Mouse (Mus musculus) midbrain, embryonic 14.5 days (tissue): ENCODE data around the gene Nlrp10. TPM values are rescaled to one million over a fixed set of nuclear protein-coding genes. Genes with fewer than 3 reads are reported as not detected.
A peak's percentile ranks its signal among the peaks of the same experiment; 100 is the strongest.

Source experiments
- ATAC-seq: fragments of 200-750 bp; cut with Nextera tagmentation; 2 replicates; pipeline ENCODE4 v1.8.0; 2017; ENCODE audit warnings: moderate number of reproducible peaks, moderate library complexity; ENCODE audit not compliant: low FRiP score, low TSS enrichment
- DNase-seq: peaks from one replicate; pipeline ENCODE4 v3.0.0-alpha.2; 2015
- H3K27ac ChIP-seq: fragments of 300-500 bp; sonication (generic); replicated peaks from 2 replicates; pipeline ENCODE4 v1.5.1; 2014; ENCODE audit warnings: mild to moderate bottlenecking, low read depth, low read length, moderate library complexity
- H3K27me3 ChIP-seq: fragments of 300-500 bp; sonication (generic); 2 replicates; pipeline ENCODE4 v1.6.1; 2014; ENCODE audit warnings: low read length, control low read depth, mixed read lengths; ENCODE audit not compliant: control insufficient read depth, insufficient read depth
- H3K36me3 ChIP-seq: fragments of 300-500 bp; sonication (generic); 2 replicates; pipeline ENCODE4 v1.6.1; 2014; ENCODE audit warnings: low read length, control low read depth; ENCODE audit not compliant: control insufficient read depth, insufficient read depth
- H3K4me1 ChIP-seq: fragments of 300-500 bp; sonication (generic); 2 replicates; pipeline ENCODE4 v1.6.1; 2014; ENCODE audit warnings: mild to moderate bottlenecking, antibody characterized with exemption, low read length, control low read depth; ENCODE audit not compliant: control insufficient read depth, insufficient read depth
- H3K4me2 ChIP-seq: fragments of 300-500 bp; sonication (generic); 2 replicates; pipeline ENCODE4 v1.6.1; 2014; ENCODE audit warnings: mild to moderate bottlenecking, low read length, moderate library complexity
- H3K4me3 ChIP-seq: fragments of 300-500 bp; sonication (generic); replicated peaks from 2 replicates; pipeline ENCODE4 v1.5.1; 2014; ENCODE audit warnings: low read depth, low read length
- H3K9ac ChIP-seq: fragments of 300-500 bp; sonication (generic); replicated peaks from 2 replicates; pipeline ENCODE4 v1.6.1; 2014; ENCODE audit warnings: mild to moderate bottlenecking, low read length, moderate library complexity
- H3K9me3 ChIP-seq: fragments of 300-500 bp; sonication (generic); 2 replicates; pipeline ENCODE4 v1.6.1; 2016; ENCODE audit warnings: low read length, control low read depth, mixed read lengths; ENCODE audit not compliant: control insufficient read depth
- WGBS: fragments of 180-500 bp; shearing (Covaris S2); extraction: QIAGEN DNeasy Blood & Tissue Kit; methylation state at CpG from one replicate; pipeline ENCODE4 v1.1.7; 2014; 5-methylcytosine and 5-hydroxymethylcytosine counted together
- polyA plus RNA-seq: library from polyadenylated mRNA; unstranded; fragments of >200 nt; fragmentation: Nextera tagmentation; extraction: Ambion mirVana; gene quantifications from 2 replicates; pipeline ENCODE4 v1.2.1, GENCODE M21; 2014

Gene Nlrp10
- polyA plus RNA-seq, 1 experiment from 2014 or later: not detected

- DNase-seq (peak; percentile 97), ATAC-seq (peak; percentile 96)
- H3K36me3 ChIP-seq: peaks cover 19% of the 10 kb centered on the region
- H3K9ac ChIP-seq: peak within 1 kb of the TSS; percentile 92
- peaks cover 13% of the 10 kb centered on the region for H3K4me1 ChIP-seq
- H3K4me3 ChIP-seq: peak within 1 kb of the TSS; percentile 94
- H3K9me3 ChIP-seq: no peaks in the 10 kb centered on the region
- peak within 1 kb of the TSS; percentile 81 for H3K27ac ChIP-seq
- peak within 1 kb of the TSS; percentile 66 for H3K4me2 ChIP-seq
- H3K27me3 ChIP-seq: no peaks in the 10 kb centered on the region
- WGBS: 2% methylated on average over 50 of the region's 50 CpGs
Measured at GRCm38 (mm10) chr7:108933794-108934731, 4.1 kb upstream of the Nlrp10 start, which contains the start of gene Eif3f. TSS of gene Eif3f (plus strand) at chr7:108934417.

DNA sequence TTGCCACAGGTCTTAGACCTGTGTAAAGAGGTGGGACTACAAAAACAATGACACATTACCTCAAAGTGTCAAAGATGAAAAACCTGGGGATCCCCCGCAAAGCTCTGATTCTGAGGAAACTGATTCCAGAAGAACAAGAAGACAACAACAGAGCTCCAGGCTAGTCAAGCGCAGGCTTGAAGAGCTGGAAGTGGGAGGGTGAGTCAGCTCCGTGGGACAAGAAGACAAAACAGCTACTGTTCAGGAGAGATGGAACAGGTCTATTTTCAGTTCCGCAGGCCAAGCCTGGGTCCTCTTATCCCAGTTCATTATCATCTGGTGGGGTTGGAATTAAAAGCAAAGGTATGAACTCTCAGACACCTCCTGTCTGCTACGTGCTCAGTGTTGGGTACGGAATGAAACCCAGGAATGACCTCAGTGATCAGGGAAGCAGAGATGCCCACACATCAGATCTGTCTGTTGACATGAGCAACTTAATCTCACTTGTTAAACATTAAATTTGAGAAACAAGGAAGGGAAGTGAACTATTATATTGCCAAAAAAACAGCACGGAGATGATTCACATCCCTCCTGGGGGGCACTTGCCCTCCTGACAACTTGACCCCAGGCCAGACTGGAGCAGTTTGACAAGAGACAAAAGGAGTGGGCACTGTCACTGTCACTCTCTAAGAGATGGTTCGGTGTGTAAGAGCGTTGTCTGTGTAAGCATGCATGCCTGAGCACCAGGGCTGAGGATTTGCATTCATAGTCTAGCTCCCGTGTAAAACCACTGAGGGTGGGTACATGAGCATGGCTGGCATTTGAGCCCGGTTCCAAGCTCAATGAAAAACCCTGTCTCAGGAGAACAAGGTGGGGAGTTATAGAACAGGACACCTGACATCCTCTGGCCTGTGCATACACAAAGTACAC lies 1.4 kb downstream of the Nlrp10 start:
- H3K4me3 ChIP-seq: no peak overlapping the region
- H3K4me1 ChIP-seq: no peaks in the 10 kb centered on the region
- no peak overlapping the region for H3K27ac ChIP-seq
- H3K4me2 ChIP-seq: no peak overlapping the region
- WGBS: 84% methylated on average over 11 of the region's 11 CpGs
- ATAC-seq (no peak), DNase-seq (no peak)
- no peaks in the 10 kb centered on the region for H3K36me3 ChIP-seq
- H3K9ac ChIP-seq: no peak overlapping the region
- no peaks in the 10 kb centered on the region for H3K9me3 ChIP-seq
- H3K27me3 ChIP-seq: no peaks in the 10 kb centered on the region

DNA sequence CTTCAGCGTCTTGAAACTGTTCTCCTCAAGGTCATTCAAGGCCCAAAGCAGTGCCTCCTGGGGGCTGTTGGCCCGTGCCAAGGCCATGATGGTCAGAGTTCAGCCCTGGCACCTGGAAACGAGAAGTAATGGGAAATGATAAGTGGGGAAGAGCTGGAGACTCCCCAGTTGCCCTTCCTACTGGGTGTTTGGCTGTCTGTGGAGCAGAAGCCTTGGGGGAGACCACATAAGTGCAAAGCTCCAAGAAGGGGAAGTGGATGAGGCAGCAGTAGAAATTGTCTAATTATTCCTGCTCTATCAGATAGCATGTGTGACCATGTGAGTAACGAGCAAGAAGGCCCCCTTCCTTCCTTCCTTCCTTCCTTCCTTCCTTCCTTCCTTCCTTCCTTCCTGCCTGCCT lies 2.9 kb downstream of the Nlrp10 start:
- Histone ChIP-seq H3K9me3 (no peaks in the 10 kb centered on the region), H3K36me3 (no peaks in the 10 kb centered on the region), H3K4me3 (no peak overlapping the region), H3K27ac (no peak overlapping the region), H3K4me1 (no peaks in the 10 kb centered on the region), H3K4me2 (no peak overlapping the region), H3K9ac (no peak overlapping the region), H3K27me3 (no peaks in the 10 kb centered on the region)
- ATAC-seq (no peak), DNase-seq (no peak)
- 74% methylated on average over 4 of the region's 4 CpGs for WGBS

- no peak for ATAC-seq
Measured at GRCm38 (mm10) chr7:108903969-108904368, 26.0 kb downstream of the Nlrp10 start.

DNA sequence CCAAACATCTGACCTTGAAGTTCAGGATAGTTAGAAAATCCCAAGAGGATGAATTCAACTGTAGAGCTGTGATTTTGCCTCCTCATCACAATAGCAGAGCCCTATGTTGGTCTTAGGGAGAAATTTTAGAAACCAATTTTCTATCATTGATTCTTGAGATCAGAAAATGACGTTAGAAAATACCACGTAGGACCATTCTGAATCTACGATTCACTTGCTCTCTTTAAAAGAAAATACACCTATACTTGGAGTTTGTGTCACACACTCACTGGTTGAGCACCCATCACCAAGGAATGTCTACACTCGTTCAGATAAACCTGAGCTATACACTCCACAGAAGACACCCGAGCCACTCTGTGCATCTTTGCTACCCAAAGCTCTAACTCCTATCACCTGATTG lies 35.7 kb downstream of the Nlrp10 start, which contains the start of gene Olfr519:
Olfr519 (minus strand) TSS at position 101 of the 400 bp plus-strand sequence.
- Histone ChIP-seq H3K36me3 (no peaks in the 10 kb centered on the region), H3K9ac (no peak within 1 kb of the TSS), H3K4me3 (no peak within 1 kb of the TSS), H3K9me3 (no peaks in the 10 kb centered on the region), H3K4me2 (no peak within 1 kb of the TSS), H3K4me1 (no peaks in the 10 kb centered on the region), H3K27ac (no peak within 1 kb of the TSS), H3K27me3 (no peaks in the 10 kb centered on the region)
- no peak for DNase-seq
- WGBS: 88% methylated on average over 5 of the region's 5 CpGs
- no peak for ATAC-seq

More at GRCm38 (mm10) chr7:108903969-108904368, 26.0 kb downstream of the Nlrp10 start:
- H3K4me1 ChIP-seq: no peaks in the 10 kb centered on the region
- H3K9me3 ChIP-seq: no peaks in the 10 kb centered on the region
- H3K27me3 ChIP-seq: no peaks in the 10 kb centered on the region
- H3K9ac ChIP-seq: no peak overlapping the region
- H3K27ac ChIP-seq: no peak overlapping the region
- H3K4me2 ChIP-seq: no peak overlapping the region
- WGBS: 87% methylated on average over 2 of the region's 2 CpGs
- no peak overlapping the region for H3K4me3 ChIP-seq
- DNase-seq: no peak
- no peaks in the 10 kb centered on the region for H3K36me3 ChIP-seq

- ATAC-seq (no peak), DNase-seq (no peak)
- H3K9me3 ChIP-seq: no peaks in the 10 kb centered on the region
- no peaks in the 10 kb centered on the region for H3K27me3 ChIP-seq
- H3K4me3 ChIP-seq: no peak within 1 kb of the TSS
- H3K4me2 ChIP-seq: no peak within 1 kb of the TSS
- no peaks in the 10 kb centered on the region for H3K36me3 ChIP-seq
- no peak within 1 kb of the TSS for H3K27ac ChIP-seq
- H3K9ac ChIP-seq: no peak within 1 kb of the TSS
- H3K4me1 ChIP-seq: no peaks in the 10 kb centered on the region
- 82% methylated on average over 4 of the region's 4 CpGs for WGBS
Measured at GRCm38 (mm10) chr7:108884906-108885305, 45.1 kb downstream of the Nlrp10 start, which contains the start of gene Olfr518. TSS of gene Olfr518 (minus strand) at chr7:108885006.

DNA sequence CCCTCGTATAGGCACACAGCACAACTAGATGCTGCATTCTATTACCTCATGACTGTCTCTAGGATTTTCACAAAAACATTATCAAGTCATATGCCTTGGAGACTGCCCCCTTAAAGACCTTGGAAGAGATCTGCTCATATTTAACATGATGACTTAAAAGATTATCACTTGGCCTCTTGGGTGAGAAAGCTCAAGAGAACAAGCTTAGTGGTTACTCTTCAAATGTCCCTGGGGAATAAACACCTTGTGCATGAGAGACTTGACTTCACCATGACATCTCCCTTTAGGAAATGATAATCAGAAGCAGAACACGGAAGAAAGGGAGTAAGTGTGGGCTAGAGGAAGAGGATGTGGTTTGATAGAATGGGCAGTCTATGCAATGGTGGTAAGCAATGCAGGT lies 57.7 kb downstream of the Nlrp10 start, which contains the start of gene Olfr517:
Olfr517 (minus strand) TSS at position 101 of the 400 bp plus-strand sequence.
- no peak for ATAC-seq
- WGBS: 63% methylated on average over 2 of the region's 2 CpGs
- no peaks in the 10 kb centered on the region for H3K4me1 ChIP-seq

More for the DNA sequence above, 57.7 kb downstream of the Nlrp10 start, which contains the start of gene Olfr517:
- no peak within 1 kb of the TSS for H3K9ac ChIP-seq
- H3K9me3 ChIP-seq: no peaks in the 10 kb centered on the region
- H3K4me2 ChIP-seq: no peak within 1 kb of the TSS
- H3K27me3 ChIP-seq: no peaks in the 10 kb centered on the region
- no peaks in the 10 kb centered on the region for H3K36me3 ChIP-seq
- H3K4me3 ChIP-seq: no peak within 1 kb of the TSS
- no peak within 1 kb of the TSS for H3K27ac ChIP-seq
- DNase-seq: no peak
